Mouse (Mus musculus) kidney, embryonic 16.5 days (tissue): Measurements from ENCODE around the gene Pias1. TPM values are rescaled to one million over a fixed set of nuclear protein-coding genes. Genes with fewer than 3 reads are reported as not detected.

Source experiments
- ATAC-seq: fragments of 200-750 bp; cut with Nextera tagmentation; 2 replicates; pipeline ENCODE4 v1.8.0; 2017; ENCODE audit warnings: moderate TSS enrichment; ENCODE audit not compliant: low FRiP score, low TSS enrichment
- H3K27ac ChIP-seq: fragments of 300-500 bp; sonication (generic); 2 replicates; pipeline ENCODE4 v1.5.1; 2014; ENCODE audit warnings: low read length
- H3K27me3 ChIP-seq: fragments of 300-500 bp; sonication (generic); 2 replicates; pipeline ENCODE4 v1.6.1; 2014; ENCODE audit warnings: low read length, control low read depth, mixed read lengths; ENCODE audit not compliant: insufficient read depth
- H3K36me3 ChIP-seq: fragments of 300-500 bp; sonication (generic); 2 replicates; pipeline ENCODE4 v1.6.1; 2014; ENCODE audit warnings: low read length, control low read depth, mixed read lengths; ENCODE audit not compliant: insufficient read depth
- H3K4me1 ChIP-seq: fragments of 300-500 bp; sonication (generic); 2 replicates; pipeline ENCODE4 v1.6.1; 2014; ENCODE audit warnings: low read length, control low read depth, mixed read lengths; ENCODE audit not compliant: insufficient read depth
- H3K4me2 ChIP-seq: fragments of 300-500 bp; sonication (generic); replicated peaks from 2 replicates; pipeline ENCODE4 v1.6.1; 2014; ENCODE audit warnings: low read depth, low read length
- H3K4me3 ChIP-seq: fragments of 300-500 bp; sonication (generic); 2 replicates; pipeline ENCODE4 v1.5.1; 2014; ENCODE audit warnings: mild to moderate bottlenecking, low read length
- H3K9ac ChIP-seq: fragments of 300-500 bp; sonication (generic); replicated peaks from 2 replicates; pipeline ENCODE4 v1.6.1; 2014; ENCODE audit warnings: low read length
- H3K9me3 ChIP-seq: fragments of 300-500 bp; sonication (generic); 2 replicates; pipeline ENCODE4 v1.6.1; 2016; ENCODE audit warnings: low read length, control low read depth
- WGBS: fragments of 180-500 bp; shearing (Covaris S2); extraction: QIAGEN DNeasy Blood & Tissue Kit; methylation state at CpG from one replicate; pipeline ENCODE4 v1.1.7; 2014; 5-methylcytosine and 5-hydroxymethylcytosine counted together
- polyA plus RNA-seq: library from polyadenylated mRNA; unstranded; fragments of >200 nt; fragmentation: Nextera tagmentation; extraction: Ambion mirVana; gene quantifications from 2 replicates; pipeline ENCODE4 v1.2.1, GENCODE M21; 2015

The Pias1 gene
- polyA plus RNA-seq, 1 experiment from 2014 or later = 58.2 TPM

DNA sequence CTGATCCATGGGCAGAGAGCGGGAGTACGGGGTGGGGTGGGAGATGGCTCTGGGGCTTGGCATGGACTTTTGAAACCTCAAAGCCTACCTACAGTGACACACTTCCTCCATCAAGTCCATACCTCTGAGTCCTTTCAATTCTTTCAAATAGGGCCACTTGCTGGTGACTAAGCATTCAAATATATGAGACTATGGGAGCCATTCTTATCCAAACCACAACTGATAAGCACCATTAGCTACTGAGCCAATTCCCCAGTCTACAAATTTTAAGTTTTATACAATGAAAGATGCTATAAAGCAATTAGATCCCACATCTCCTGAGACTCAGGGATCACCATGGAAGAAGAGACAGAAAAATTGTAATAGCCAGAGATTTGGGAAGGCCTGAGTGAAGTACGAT lies 2.4 kb upstream of the Pias1 start:
- no peaks in the 10 kb centered on the region for H3K27me3 ChIP-seq
- no peaks in the 10 kb centered on the region for H3K36me3 ChIP-seq
- no peak overlapping the region for H3K4me3 ChIP-seq
- no peak overlapping the region for H3K9ac ChIP-seq
- peaks cover 5% of the 10 kb centered on the region; the same call in 1 of the 2 replicates for H3K9me3 ChIP-seq
- H3K4me1 ChIP-seq = no peaks in the 10 kb centered on the region
- H3K4me2 ChIP-seq = no peak overlapping the region
- WGBS = 99% methylated on average over 3 of the region's 3 CpGs
- ATAC-seq = no peak
- H3K27ac ChIP-seq = no peak overlapping the region

DNA sequence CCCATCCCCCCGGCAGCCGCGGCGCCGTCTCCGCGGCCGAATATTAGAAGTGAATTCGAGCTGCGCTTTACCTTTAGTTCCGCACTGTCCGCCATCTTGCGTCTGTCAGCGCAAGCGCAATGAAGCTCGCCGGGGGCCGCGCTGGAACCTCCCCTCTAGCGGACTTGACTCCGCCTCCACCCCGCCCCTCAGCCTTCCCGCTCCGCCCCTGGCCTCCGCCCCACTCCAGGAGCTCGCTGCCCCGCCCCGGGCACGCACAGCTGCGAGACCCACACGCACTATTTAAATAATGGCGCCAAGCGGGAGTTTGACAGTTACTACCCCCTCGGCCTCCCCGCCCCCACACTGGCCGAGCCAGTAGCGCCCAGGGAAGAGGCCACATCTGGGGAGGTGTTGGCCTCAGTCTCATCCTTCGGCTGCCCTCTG lies 6.9 kb downstream of the Pias1 start:
- ATAC-seq = peak; percentile 95
- under 1% methylated on average over 38 of the region's 38 CpGs for WGBS
- Histone ChIP-seq H3K27me3 (no peaks in the 10 kb centered on the region), H3K4me3 (peak overlapping the region; percentile 81), H3K4me2 (peak overlapping the region; percentile 70), H3K9ac (peak overlapping the region; percentile 95), H3K4me1 (peaks cover 17% of the 10 kb centered on the region), H3K27ac (peak overlapping the region; percentile 97), H3K9me3 (peaks cover 5% of the 10 kb centered on the region; the same call in 1 of the 2 replicates), H3K36me3 (no peaks in the 10 kb centered on the region)

DNA sequence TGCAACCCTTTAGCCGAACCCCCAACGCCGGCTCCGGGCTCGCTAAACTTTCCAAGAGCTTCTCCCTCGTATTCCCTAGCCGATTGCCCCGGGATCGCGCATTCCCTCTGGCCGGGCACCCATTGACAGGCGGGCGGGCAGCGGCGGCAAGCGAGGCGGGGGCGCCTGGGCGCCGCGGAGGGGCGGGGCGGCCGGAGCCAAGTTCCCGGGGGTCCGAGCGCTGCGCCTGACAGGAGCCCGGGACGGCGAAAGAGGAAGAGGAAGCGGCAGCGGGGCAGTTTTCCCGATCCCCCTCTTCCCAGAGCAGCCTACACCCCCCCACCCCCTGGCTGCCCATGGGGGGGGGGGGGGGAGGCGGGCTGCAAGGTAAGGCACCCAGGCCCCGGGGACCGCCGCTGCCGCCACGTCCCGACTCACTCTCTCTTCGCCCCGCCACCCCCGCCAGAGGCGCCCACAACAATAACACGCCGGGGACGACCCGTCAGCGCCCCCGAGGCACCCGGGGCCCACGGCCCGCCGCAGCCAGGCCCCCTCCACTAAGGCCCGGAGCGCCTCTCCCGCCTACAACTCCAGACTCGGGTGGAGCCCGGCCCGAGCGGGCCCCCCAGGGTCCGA lies 7.5 kb downstream of the Pias1 start:
- H3K9ac ChIP-seq = peak overlapping the region; percentile 95
- peaks cover 17% of the 10 kb centered on the region for H3K4me1 ChIP-seq
- 0 out of 2 replicates have a peak, but pooled peaks cover under 1% of the 10 kb centered on the region for H3K9me3 ChIP-seq
- peak overlapping the region; percentile 70 for H3K4me2 ChIP-seq
- H3K27ac ChIP-seq = peak overlapping the region; percentile 97
- H3K4me3 ChIP-seq = peak overlapping the region; percentile 81
- H3K27me3 ChIP-seq = no peaks in the 10 kb centered on the region
- under 1% methylated on average over 26 of the region's 63 CpGs for WGBS
- ATAC-seq = peak; percentile 82
- no peaks in the 10 kb centered on the region for H3K36me3 ChIP-seq

DNA sequence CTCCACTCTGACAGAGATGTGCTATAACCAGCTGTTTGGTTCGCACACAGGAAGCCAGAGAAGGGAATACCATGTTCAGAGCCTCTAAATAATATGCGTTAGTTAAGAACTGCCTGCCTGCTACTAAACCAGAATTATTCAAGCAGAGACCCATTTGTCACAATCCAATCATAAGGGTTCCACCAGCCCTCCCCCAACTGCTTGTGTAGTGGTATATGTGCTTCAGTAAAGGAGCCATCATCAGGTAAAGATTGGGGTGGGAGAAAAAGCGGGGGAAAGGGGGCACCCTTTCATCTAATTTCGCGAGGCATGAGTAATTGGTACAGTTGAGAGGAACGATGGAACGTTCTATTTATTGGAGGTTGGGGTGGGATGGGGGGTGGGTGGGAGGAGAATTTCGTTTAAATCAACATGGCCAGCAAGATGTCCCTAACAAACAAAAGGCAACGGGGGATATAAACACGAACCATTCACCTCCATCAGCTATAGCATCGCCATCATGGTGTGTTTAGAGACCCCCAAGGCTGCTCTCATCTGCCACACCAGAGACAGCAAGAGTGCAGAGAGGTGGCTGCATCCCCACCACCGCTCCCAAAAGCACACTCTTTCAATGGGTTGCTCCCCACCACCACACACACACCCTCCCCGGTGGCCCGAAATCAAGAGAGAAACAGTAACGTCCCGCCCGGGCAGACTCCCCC lies 8.1 kb downstream of the Pias1 start:
- ATAC-seq = no peak; the same call in none of the 2 replicates
- Histone ChIP-seq H3K36me3 (no peaks in the 10 kb centered on the region), H3K9ac (peak overlapping the region; percentile 95), H3K9me3 (no peaks in the 10 kb centered on the region), H3K4me2 (peak overlapping the region; percentile 70), H3K27me3 (no peaks in the 10 kb centered on the region), H3K4me1 (peaks cover 17% of the 10 kb centered on the region), H3K4me3 (peak overlapping the region; percentile 81), H3K27ac (peak overlapping the region; percentile 97)
- WGBS = 2% methylated on average over 17 of the region's 17 CpGs

DNA sequence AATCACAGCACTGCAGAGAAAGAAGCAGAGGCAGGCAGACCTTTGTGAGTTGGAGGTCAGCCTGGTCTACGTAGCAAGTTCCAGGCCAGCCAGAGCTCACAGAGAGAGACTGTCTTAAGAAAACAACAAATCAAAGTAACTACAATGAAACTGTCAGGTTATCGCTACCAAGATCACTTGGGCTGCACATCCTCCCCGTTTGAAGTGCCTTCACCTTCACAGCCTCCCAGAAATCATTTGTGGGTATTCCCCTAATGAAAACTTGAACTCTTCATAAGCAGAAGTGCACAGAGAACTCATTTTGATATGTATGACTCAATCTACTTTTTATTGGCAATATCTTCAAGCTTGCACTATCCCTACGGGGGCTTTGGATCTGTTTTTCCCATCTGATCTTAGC lies 10.6 kb downstream of the Pias1 start:
- Histone ChIP-seq H3K9ac (no peak overlapping the region), H3K4me1 (peaks cover 24% of the 10 kb centered on the region), H3K27ac (no peak overlapping the region), H3K36me3 (no peaks in the 10 kb centered on the region), H3K27me3 (no peaks in the 10 kb centered on the region), H3K4me3 (no peak overlapping the region), H3K4me2 (no peak overlapping the region), H3K9me3 (no peaks in the 10 kb centered on the region)
- ATAC-seq = no peak
- 40% methylated on average over 4 of the region's 4 CpGs for WGBS

DNA sequence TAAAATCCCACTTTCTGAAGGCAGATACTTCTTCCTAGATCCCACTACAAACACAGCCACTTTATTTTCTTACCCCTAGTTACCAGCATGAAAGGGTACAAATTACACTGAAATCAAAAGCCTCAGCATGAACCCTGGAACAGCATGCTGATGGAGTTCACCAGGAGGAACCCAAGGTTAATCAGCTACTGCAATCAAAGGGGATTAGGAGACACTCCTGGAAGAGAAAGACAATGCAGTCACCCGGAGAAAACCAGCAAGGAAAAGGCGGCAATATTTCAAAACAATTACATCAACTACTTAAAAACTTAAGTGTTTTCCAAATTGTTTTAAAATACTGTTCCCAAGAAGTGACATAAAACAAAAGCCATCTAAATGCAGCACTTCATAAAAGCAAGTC lies 11.9 kb downstream of the Pias1 start:
- Histone ChIP-seq H3K4me1 (peaks cover 28% of the 10 kb centered on the region), H3K4me2 (no peak overlapping the region), H3K36me3 (no peaks in the 10 kb centered on the region), H3K4me3 (no peak overlapping the region), H3K27ac (no peak overlapping the region), H3K9me3 (no peaks in the 10 kb centered on the region), H3K27me3 (no peaks in the 10 kb centered on the region), H3K9ac (no peak overlapping the region)
- 32% methylated on average over 2 of the region's 2 CpGs for WGBS
- no peak for ATAC-seq

DNA sequence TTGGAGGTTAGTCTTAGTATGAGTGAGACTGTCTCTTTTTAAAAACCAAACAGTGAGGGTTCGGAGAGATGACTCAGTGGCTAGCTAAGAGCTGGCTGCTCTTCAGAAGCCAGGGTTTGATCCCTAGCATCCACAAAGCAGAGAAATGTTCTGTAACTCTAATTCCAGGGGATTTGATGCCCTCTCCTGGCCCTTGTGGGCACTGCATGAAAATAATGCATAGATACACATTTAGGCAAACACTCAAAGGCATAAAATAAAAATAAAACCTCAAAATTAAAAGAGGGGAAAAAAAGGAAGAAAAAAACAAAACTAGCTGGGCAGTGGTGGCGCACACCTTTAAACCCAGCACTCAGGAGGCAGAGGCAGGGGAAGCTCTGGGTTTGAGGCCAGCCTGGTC lies 13.3 kb downstream of the Pias1 start:
- H3K36me3 ChIP-seq = no peaks in the 10 kb centered on the region
- H3K27ac ChIP-seq = no peak overlapping the region
- H3K4me3 ChIP-seq = no peak overlapping the region
- H3K9ac ChIP-seq = no peak overlapping the region
- WGBS = 97% methylated on average over 2 of the region's 2 CpGs
- peaks cover 25% of the 10 kb centered on the region for H3K4me1 ChIP-seq
- no peak overlapping the region for H3K4me2 ChIP-seq
- H3K9me3 ChIP-seq = no peaks in the 10 kb centered on the region
- no peaks in the 10 kb centered on the region for H3K27me3 ChIP-seq
- ATAC-seq = no peak

DNA sequence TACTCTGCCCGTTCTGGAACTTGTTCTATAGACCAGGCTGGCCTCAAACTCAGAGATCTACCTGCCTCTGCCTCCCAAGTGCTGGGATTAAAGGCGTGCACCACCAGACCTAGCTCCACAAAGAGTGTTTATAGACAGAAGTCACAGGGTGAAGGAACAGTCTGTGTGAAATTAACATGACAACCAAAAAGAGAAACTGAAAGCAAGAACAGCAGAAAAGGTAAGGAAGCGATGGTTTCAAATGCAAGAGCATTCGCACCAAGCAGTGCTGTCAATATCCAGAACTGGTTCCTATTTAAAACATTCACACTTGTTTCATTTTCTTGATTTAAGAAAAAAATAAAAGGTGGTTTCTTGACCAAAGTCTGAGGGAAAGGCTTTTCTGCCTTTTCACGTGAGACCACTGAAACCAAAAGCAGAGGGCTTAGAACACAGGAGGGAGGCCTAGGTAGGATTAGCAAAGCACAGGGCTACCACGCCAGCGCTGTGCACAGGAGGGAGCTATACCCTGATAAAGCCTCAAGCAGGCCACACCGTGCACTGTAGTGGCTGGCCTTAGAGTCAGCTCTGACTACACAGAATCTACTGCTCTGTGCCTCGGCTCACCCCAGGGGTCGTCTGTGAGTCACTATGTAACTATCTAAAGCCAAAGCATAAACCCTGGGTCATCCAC lies 15.5 kb downstream of the Pias1 start:
- Histone ChIP-seq H3K4me2 (no peak overlapping the region), H3K27me3 (no peaks in the 10 kb centered on the region), H3K4me1 (peaks cover 19% of the 10 kb centered on the region; the same call in 1 of the 2 replicates), H3K27ac (no peak overlapping the region), H3K9ac (no peak overlapping the region), H3K4me3 (no peak overlapping the region), H3K36me3 (no peaks in the 10 kb centered on the region), H3K9me3 (no peaks in the 10 kb centered on the region)
- peak; percentile 73 for ATAC-seq
- WGBS = 60% methylated on average over 10 of the region's 10 CpGs

DNA sequence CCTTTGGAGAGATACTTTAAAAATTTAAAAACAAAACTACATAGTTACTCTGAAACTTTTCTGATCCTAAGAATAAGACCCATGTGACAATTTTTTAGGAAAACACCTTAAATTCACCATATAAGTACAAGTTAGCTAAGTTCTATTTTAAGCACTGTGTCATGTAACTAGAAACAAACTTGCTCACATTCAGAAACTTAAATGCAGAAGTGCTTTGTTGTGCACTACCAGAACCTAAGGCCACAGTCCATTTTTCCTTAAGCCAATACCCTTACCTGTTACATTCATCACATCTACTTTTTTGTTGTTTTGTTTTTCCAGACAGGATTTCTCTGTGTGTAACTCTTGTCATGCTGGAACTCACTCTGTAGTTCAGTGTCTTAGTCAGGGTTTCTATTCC lies 17.4 kb downstream of the Pias1 start:
- peaks cover 16% of the 10 kb centered on the region; the same call in 1 of the 2 replicates for H3K4me1 ChIP-seq
- no peaks in the 10 kb centered on the region for H3K36me3 ChIP-seq
- H3K4me2 ChIP-seq = no peak overlapping the region
- no peak overlapping the region for H3K9ac ChIP-seq
- no peak overlapping the region for H3K27ac ChIP-seq
- H3K27me3 ChIP-seq = no peaks in the 10 kb centered on the region
- no peak overlapping the region for H3K4me3 ChIP-seq
- no peaks in the 10 kb centered on the region for H3K9me3 ChIP-seq
- no peak for ATAC-seq

DNA sequence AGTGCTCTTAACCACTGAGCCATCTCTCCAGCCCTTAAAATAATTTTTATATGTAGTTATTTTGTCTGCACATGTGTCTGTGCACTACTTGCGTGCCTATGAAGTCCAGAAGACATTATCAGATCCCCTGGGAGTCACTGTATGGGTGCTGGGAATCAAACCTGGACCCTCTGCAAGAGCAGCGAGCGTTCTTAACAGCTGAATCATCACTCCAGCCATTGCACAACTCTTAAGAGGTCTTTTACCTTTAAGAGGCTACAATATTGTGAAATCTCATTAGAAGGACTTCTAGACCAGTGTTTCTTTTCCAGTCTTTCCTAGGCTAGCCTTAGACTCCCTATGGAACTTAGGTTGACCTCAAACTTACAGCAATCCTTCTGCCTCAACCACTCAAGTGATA lies 21.7 kb downstream of the Pias1 start:
- H3K9ac ChIP-seq = no peak overlapping the region
- no peaks in the 10 kb centered on the region for H3K36me3 ChIP-seq
- WGBS = 97% methylated on average over 3 of the region's 3 CpGs
- no peak overlapping the region for H3K4me2 ChIP-seq
- H3K4me3 ChIP-seq = no peak overlapping the region
- ATAC-seq = no peak
- no peaks in the 10 kb centered on the region for H3K27me3 ChIP-seq
- no peaks in the 10 kb centered on the region for H3K9me3 ChIP-seq
- H3K4me1 ChIP-seq = 0 out of 2 replicates have a peak, but pooled peaks cover 3% of the 10 kb centered on the region
- H3K27ac ChIP-seq = no peak overlapping the region
